Mouse (Mus musculus) subcutaneous adipose tissue, adult 2 months (tissue): ENCODE measurements around the gene Serinc5. TPM values are rescaled to one million over a fixed set of nuclear protein-coding genes. Genes with fewer than 3 reads are reported as not detected.

Source experiments
- polyA plus RNA-seq: library from polyadenylated mRNA; depleted of rRNA; stranded (reverse); fragments of >200 nt; gene quantifications from 2 replicates; pipeline ENCODE4 v1.2.3, GENCODE M21; 2012; ENCODE audit warnings: low replicate concordance; rRNA removed

The Serinc5 gene
- polyA plus RNA-seq = 10.2 and 31.3 TPM in 2 replicates

GRCm38 (mm10) chr13:92610311-92611221 lies at the start of gene Serinc5:
TSS of gene Serinc5 (plus strand) at chr13:92611091.

GRCm38 (mm10) chr13:92576072-92576471 lies 34.8 kb upstream of the Serinc5 start, which contains the start of gene Spz1:
TSS of gene Spz1 (minus strand) at chr13:92576172.

Other genes with a start within 250 kb of the Serinc5 start
- gene Ankrd34b, start 185.2 kb upstream of the Serinc5 start, polyA plus RNA-seq = not detected in 2 replicates
- 3.4 and 5.3 TPM in 2 replicates for gene Fam151b, start 127.1 kb upstream of the Serinc5 start, polyA plus RNA-seq
- 5.7 and 7.0 TPM in 2 replicates for gene Zfyve16, start 80.2 kb upstream of the Serinc5 start, polyA plus RNA-seq
- gene Spz1, start 34.9 kb upstream of the Serinc5 start, polyA plus RNA-seq = not detected in 2 replicates
- gene Thbs4, start 183.7 kb downstream of the Serinc5 start, polyA plus RNA-seq = 0.40 and 3.7 TPM in 2 replicates
- gene Mtx3, start 233.7 kb downstream of the Serinc5 start, polyA plus RNA-seq = 6.1 and 11.0 TPM in 2 replicates